Mouse (Mus musculus) thymus, postnatal 25 days (tissue): ENCODE measurements at regions not wholly inside any gene's neighbourhood (a gene's known extent, or its start where the extent isn't known, plus 50 kb on each side); places are given as distances from the start of the nearest gene placed in this dataset.

Experiments
- DNase-seq: peaks from one replicate; pipeline ENCODE4 v3.0.0; 2022

DNA sequence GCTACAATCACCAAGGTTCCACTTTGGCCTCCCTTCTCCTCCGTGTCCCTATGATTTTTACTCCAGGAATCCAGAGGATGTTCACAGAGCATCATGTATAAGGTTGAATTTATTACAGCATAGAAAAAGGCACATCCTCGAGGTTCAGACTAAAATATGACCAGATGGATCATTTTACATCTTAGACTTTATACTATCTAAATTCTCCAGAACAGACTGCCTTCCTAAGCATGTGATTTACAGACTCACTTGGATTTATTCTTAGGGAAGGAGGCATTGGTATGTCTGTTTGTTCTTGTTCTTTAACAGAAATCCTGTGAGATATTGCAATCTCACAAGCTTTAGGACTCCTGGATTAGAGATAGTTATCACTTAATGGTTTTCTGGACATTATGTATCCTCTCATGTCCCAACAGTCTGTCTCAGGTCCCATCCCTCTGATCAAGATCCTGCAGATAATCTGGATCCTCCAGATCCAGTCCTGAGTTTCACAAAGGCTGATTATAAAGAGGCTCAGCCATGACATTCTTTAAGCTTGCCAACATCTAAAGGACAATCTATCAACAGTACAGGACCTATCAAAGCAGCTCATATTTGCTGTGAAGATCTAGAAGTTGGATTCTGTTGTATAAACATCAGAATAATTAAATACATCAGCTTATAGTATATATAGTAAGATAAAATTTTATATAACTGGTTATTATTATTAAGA lies 75.2 kb upstream of the Dcn start:
- DNase-seq, result no peak

DNA sequence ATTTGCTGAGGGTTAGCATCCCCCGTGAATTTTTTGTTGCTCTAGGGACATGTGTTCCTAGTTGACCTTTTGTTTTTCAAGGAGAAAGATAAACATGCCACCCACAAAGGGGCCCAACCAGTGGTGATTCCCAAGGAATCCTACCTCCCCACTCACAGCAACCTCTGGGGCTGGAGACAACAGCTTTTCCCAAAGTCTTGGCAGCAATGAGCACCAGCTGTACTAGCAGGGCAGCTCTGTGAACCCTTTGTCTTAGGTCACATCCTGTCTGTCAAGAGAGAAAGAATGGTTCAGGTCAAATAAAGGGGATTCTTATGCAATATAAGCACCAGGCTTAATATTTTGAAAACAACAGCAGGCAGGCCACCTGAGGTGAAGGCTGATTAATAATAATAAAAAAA lies 70.2 kb upstream of the Dcn start:
- no peak for DNase-seq

DNA sequence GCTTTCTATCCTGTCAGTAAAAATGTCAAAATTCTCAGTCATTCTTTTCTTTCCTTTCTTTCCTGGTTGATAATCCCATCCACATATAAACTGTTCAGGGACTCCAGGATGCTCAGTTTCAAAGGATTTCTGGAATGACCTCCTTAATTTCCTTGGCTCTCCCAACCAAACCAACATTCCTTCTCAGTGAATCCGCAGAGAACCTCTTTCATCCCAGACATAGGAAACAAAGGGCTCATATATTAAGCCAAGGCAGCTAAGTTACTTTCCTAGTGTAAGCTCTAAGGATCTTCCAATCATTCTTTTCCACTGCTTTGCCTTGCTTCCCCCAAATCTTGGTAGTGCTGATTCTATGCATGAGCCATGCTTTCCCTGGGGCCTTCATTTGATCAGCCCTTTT lies 69.5 kb upstream of the Dcn start:
- no peak for DNase-seq

DNA sequence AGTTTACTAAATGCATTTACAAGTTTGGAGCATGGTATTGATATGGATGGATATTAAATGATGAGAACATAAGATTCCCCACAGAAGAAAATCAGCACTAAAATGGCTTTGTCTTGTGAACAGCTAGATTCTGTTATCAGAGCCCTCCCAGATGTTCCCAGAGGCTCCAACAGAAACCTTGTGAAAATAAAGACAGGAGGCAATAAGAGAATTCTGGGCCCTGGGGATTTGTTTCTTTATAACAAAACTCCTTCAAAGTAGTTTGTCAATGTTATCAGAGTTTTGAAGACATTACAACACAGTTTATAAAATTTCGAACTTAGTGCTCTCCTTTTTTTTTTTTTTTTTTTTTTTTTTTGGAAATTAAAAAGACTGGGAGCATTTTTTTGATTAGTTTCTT lies 56.8 kb upstream of the Dcn start:
- DNase-seq, result no peak

DNA sequence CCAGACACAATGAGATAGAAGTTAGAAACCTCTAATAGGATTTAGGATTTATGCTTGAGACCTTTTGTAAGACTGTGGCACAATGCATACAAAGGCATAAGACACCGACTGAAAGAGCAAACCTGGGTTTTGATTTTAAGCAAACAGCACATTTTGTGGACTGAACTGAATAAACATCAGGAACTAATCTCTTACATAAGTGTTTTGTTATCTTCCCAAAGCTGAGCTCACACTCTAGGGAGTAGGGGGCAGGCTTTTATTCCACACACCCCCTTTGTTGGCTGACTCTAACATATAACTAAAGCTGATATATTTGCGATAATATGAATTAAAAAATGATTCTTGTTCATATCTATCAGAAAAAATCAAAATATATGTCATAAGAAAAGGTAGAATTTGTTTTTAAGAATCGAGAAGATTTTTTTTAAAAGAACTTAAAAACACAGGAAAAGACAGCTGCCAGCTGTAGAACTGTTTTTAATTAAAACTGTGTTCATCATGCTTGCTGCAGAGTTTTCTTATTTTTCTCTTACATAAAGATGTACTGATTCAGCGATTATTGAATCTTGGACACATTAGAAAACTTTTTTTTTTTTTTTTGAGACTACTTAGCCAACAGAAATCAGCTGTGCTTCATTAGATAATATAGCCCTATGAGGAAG lies 56.2 kb upstream of the Dcn start:
- no peak for DNase-seq
